12 mouse cellular contexts compared by ENCODE assay signal in the genomic region with DNA sequence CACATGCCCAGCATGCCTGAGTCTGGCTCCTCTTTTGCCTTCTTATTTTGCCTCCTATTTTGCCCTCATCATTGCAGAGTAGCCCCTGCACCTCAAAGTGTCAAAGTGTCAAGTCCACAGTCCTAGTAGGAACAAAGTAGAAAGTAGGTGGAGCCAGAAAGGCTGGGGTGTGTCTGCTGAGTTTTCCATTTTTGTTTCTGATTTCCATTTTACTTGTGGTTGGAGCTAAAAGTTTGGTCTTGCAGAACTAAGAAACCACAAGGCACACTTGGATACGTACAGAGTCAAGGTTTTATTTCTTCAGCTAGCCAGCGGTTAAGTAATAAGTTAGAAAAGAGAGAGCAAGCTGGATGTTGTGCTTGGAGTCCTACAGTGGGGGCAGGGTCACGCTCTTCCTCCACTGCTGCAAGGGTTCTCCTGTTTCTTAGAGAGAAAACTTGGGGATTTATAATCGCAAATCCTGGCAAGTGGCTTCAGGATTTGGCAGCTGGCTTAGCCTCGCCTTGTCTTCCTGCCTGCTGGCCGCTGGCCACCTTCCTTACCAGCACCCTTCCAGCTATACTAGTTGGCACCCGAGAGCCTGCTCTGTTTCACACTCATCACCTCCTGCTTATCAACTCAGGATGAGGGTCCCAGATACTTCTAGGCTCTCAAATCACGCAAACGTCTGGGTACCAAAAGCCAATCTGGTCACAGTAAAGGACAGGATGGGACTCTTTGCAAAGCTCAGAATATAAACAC. TPM values are rescaled to one million over a fixed set of nuclear protein-coding genes. Genes with fewer than 3 reads are reported as not detected.
A peak's percentile ranks its signal among the peaks of the same experiment; 100 is the strongest.
DNase-seq lines count a peak whose midpoint lies in the region; ATAC-seq and TF ChIP-seq lines count a peak whose summit lies in the region.
"Had no signal": no experiment of that assay in that cellular context is flagged by ENCODE, and none has a peak within 500 bp of the region (broad histone marks: within the 10 kb centered on the region; RNA-seq: fewer than 3 reads in every experiment).

No protein-coding gene starts in this region.

- H3K4me2 ChIP-seq in heart, embryonic 15.5 days, result no peak overlapping the region

- 33% methylated on average over 9 of the region's 9 CpGs for WGBS in heart, embryonic 15.5 days

- peak; percentile 69 for DNase-seq in cerebellum, adult 11-12 months
- DNase-seq in cerebellum, adult 8-10 months, result no peak
- DNase-seq in left cerebral cortex, adult 2 months (ENCODE audit: extremely low spot score in 1 of 2, low spot score in 2 of 2), result no peak
- no peak for DNase-seq in left cerebral cortex, adult 11 months (ENCODE audit: low spot score)
- DNase-seq in Patski (ENCODE audit: low read depth, low spot score) (peak; percentile 19), liver (no peak)
- DNase-seq in testis, postnatal 14 days (ENCODE audit: low spot score), result no peak
- DNase-seq: embryo, embryonic 11 days; liver, postnatal 0 days had no signal

- no peak overlapping the region for H3K9ac ChIP-seq in heart, embryonic 15.5 days
- H3K9ac ChIP-seq: liver, postnatal 0 days had no signal

- no peaks in the 10 kb centered on the region for H3K9me3 ChIP-seq in heart, embryonic 15.5 days (replicated peaks)

- H3K4me1 ChIP-seq in heart, embryonic 15.5 days (replicated peaks), result peaks cover 19% of the 10 kb centered on the region

- no peak for TF ChIP-seq CTCF in left cerebral cortex, adult 2 months (IDR thresholded peaks at IDR 0.05)
- no peak for TF ChIP-seq CTCF in Patski (IDR thresholded peaks at IDR 0.05)

- peak; percentile 19 for ATAC-seq in Patski
- no peak; the same call in 1 of the 2 replicates for ATAC-seq in heart, embryonic 15.5 days (replicated peaks; ENCODE audit: insufficient number of reproducible peaks, insufficient read depth, low FRiP score, low read depth)
- ATAC-seq: intestine, postnatal 0 days; liver, postnatal 0 days had no signal

- POLR2A ChIA-PET in Patski (lab: Charles Lee), result no interaction called here

- no peaks in the 10 kb centered on the region for H3K36me3 ChIP-seq in heart, embryonic 15.5 days

- CTCF ChIA-PET in Patski (lab: Charles Lee), result interaction anchor here (1.2 to 1.8 kb wide), 4 partner anchors 24 to 172 kb away, joined by 4 to 9 read pairs (median 4); partner anchors contain the start of gene Napa

- in situ Hi-C loops in Patski (cut with MboI; ENCODE audit: low pct_unique_long_range_greater_than_20kb), result no loop called here

- H3K27me3 ChIP-seq in Patski, result peaks cover 3% of the 10 kb centered on the region
- peaks cover 24% of the 10 kb centered on the region for H3K27me3 ChIP-seq in heart, embryonic 15.5 days

- peak overlapping the region; percentile 36 for H3K27ac ChIP-seq in left cerebral cortex, adult 2 months
- H3K27ac ChIP-seq in heart, embryonic 15.5 days, result peak overlapping the region; percentile 73

- intact Hi-C loops in left cerebral cortex, adult 2 months (cut with DNase I), result loop anchor here (2.0 kb wide), 1 partner anchor 99 kb away; no protein-coding TSS in a partner anchor

- no peak overlapping the region for H3K4me3 ChIP-seq in left cerebral cortex, adult 2 months
- H3K4me3 ChIP-seq in heart, embryonic 15.5 days, result no peak overlapping the region

RNA-seq across cellular contexts. Expression of gene Meis3, which starts 19.6 kb away (rescaled TPM):
- 10 to 100 TPM; 39.8 to 42.6 TPM for total RNA-seq in left cerebral cortex, adult 2 months (2021)
- 26.9 TPM for polyA plus RNA-seq in Patski (2021)
- 14.3 and 20.0 TPM in 2 replicates for polyA plus RNA-seq in heart, embryonic 15.5 days (2015; fragmentation: Nextera tagmentation; extraction: Ambion mirVana)

RNA-seq across cellular contexts. Expression of gene Slc8a2, which starts 25.7 kb away (rescaled TPM):
- total RNA-seq in left cerebral cortex, adult 2 months (2021), result 100 to 1,000 TPM; 226 TPM
- polyA plus RNA-seq in Patski (2021), result 1.8 TPM
- polyA plus RNA-seq in heart, embryonic 15.5 days (2015; fragmentation: Nextera tagmentation; extraction: Ambion mirVana), result 0.13 TPM in 2 replicates
- total RNA-seq: monocyte, adult 5-6 weeks had no signal
- polyA plus RNA-seq: liver, postnatal 0 days had no signal

RNA-seq across cellular contexts. Expression of gene Kptn, which starts 35.6 kb away (rescaled TPM):
- 10 to 100 TPM; 42.9 to 46.3 TPM for total RNA-seq in left cerebral cortex, adult 2 months (2021)
- 25.8 TPM for polyA plus RNA-seq in Patski (2021)
- polyA plus RNA-seq in heart, embryonic 15.5 days (2015; fragmentation: Nextera tagmentation; extraction: Ambion mirVana), result 29.9 and 35.0 TPM in 2 replicates

RNA-seq across cellular contexts. Expression of gene Napa, which starts 57.0 kb away (rescaled TPM):
- 100 to 1,000 TPM; 269 to 280 TPM for total RNA-seq in left cerebral cortex, adult 2 months (2021)
- 178 TPM for polyA plus RNA-seq in Patski (2021)
- 130 and 161 TPM in 2 replicates for polyA plus RNA-seq in heart, embryonic 15.5 days (2015; fragmentation: Nextera tagmentation; extraction: Ambion mirVana)

Comparison
In these comparisons a context has a peak if more than half of its experiments do, and no peak if none do; other contexts are left out.
1. DNase-seq: peak in cerebellum, adult 11-12 months (single experiment) and Patski (single experiment); none in cerebellum, adult 8-10 months (single experiment), left cerebral cortex, adult 2 months (0 of 2), left cerebral cortex, adult 11 months (single experiment), testis, postnatal 14 days (single experiment) and liver (single experiment).